Mouse (Mus musculus) liver, embryonic 11.5 days (tissue): ENCODE measurements around the gene Was. TPM values are rescaled to one million over a fixed set of nuclear protein-coding genes. Genes with fewer than 3 reads are reported as not detected.

Experiments used
- ATAC-seq: fragments of 200-750 bp; cut with Nextera tagmentation; replicated peaks from 2 replicates; pipeline ENCODE4 v1.8.0; 2017; ENCODE audit warnings: moderate number of reproducible peaks, mild to moderate bottlenecking, moderate TSS enrichment, moderate library complexity; ENCODE audit not compliant: low FRiP score
- DNase-seq: peaks from one replicate; pipeline ENCODE4 v3.0.0-alpha.2; 2017; ENCODE audit warnings: low spot score
- H3K27ac ChIP-seq: fragments of 300-500 bp; sonication (generic); 2 replicates; pipeline ENCODE4 v1.5.1; 2014; ENCODE audit warnings: mild to moderate bottlenecking, low read depth, low read length, control low read depth
- H3K27me3 ChIP-seq: fragments of 300-500 bp; sonication (generic); replicated peaks from 2 replicates; pipeline ENCODE4 v1.6.1; 2014; ENCODE audit warnings: low read length, mixed read lengths; ENCODE audit not compliant: control insufficient read depth, insufficient read depth
- H3K36me3 ChIP-seq: fragments of 300-500 bp; sonication (generic); 2 replicates; pipeline ENCODE4 v1.6.1; 2014; ENCODE audit warnings: mild to moderate bottlenecking, low read length, moderate library complexity, mixed read lengths; ENCODE audit not compliant: control insufficient read depth, insufficient read depth
- H3K4me1 ChIP-seq: fragments of 300-500 bp; sonication (generic); replicated peaks from 2 replicates; pipeline ENCODE4 v1.6.1; 2014; ENCODE audit warnings: low read length, mixed read lengths; ENCODE audit not compliant: control insufficient read depth, insufficient read depth
- H3K4me2 ChIP-seq: fragments of 300-500 bp; sonication (generic); 2 replicates; pipeline ENCODE4 v1.6.1; 2014; ENCODE audit warnings: mild to moderate bottlenecking, control low read depth, moderate library complexity
- H3K4me3 ChIP-seq: fragments of 300-500 bp; sonication (generic); 2 replicates; pipeline ENCODE4 v1.5.1; 2014; ENCODE audit warnings: low read depth, low read length, control low read depth
- H3K9ac ChIP-seq: fragments of 300-500 bp; sonication (generic); 2 replicates; pipeline ENCODE4 v1.6.1; 2014; ENCODE audit warnings: low read depth, low read length, control low read depth
- H3K9me3 ChIP-seq: fragments of 300-500 bp; sonication (generic); 2 replicates; pipeline ENCODE4 v1.6.1; 2016; ENCODE audit warnings: low read length, inconsistent platforms, mixed read lengths; ENCODE audit not compliant: control insufficient read depth
- WGBS: fragments of 180-500 bp; shearing (Covaris S2); extraction: QIAGEN DNeasy Blood & Tissue Kit; methylation state at CpG from one replicate; pipeline ENCODE4 v1.1.7; 2014; 5-methylcytosine and 5-hydroxymethylcytosine counted together
- polyA plus RNA-seq: library from polyadenylated mRNA; unstranded; fragments of >200 nt; fragmentation: Nextera tagmentation; extraction: Ambion mirVana; gene quantifications from 2 replicates; pipeline ENCODE4 v1.2.1, GENCODE M21; 2014

Gene Was
- polyA plus RNA-seq, 1 experiment from 2014 or later: 6.5 TPM

GRCm38 (mm10) chrX:8033009-8033408, 57.3 kb downstream of the Was start:
- Histone ChIP-seq H3K9ac (no peak overlapping the region), H3K36me3 (no peaks in the 10 kb centered on the region), H3K27ac (no peak overlapping the region), H3K4me3 (no peak overlapping the region), H3K4me2 (no peak overlapping the region), H3K27me3 (no peaks in the 10 kb centered on the region), H3K9me3 (no peaks in the 10 kb centered on the region), H3K4me1 (no peaks in the 10 kb centered on the region)
- ATAC-seq (no peak), DNase-seq (no peak)
- WGBS: 46% methylated on average over 1 of the region's 1 CpGs

Other genes starting within 250 kb of the Was start
- gene Otud5, start 249.1 kb downstream of the Was start, polyA plus RNA-seq: 32.2 and 33.1 TPM in 2 replicates
- gene Pim2, start 212.2 kb downstream of the Was start, polyA plus RNA-seq: 6.8 and 8.5 TPM in 2 replicates
- 12.5 and 14.4 TPM in 2 replicates for gene Slc35a2, start 206.5 kb downstream of the Was start, polyA plus RNA-seq
- gene Pqbp1, start 191.2 kb downstream of the Was start, polyA plus RNA-seq: 91.5 and 95.3 TPM in 2 replicates
- gene Timm17b, start 191.1 kb downstream of the Was start, polyA plus RNA-seq: 153 and 156 TPM in 2 replicates
- not detected in 2 replicates for gene Gm10491, start 182.7 kb downstream of the Was start, polyA plus RNA-seq
- gene Gm10490, start 181.0 kb downstream of the Was start, polyA plus RNA-seq: not detected in 2 replicates
- gene Pcsk1n, start 170.7 kb downstream of the Was start, polyA plus RNA-seq: 0.56 and 0.67 TPM in 2 replicates
- gene Eras, start 161.9 kb downstream of the Was start, polyA plus RNA-seq: not detected in 2 replicates
- gene Hdac6, start 142.6 kb downstream of the Was start, polyA plus RNA-seq: 21.1 and 22.5 TPM in 2 replicates
- 157 and 162 TPM in 2 replicates for gene Gata1, start 112.4 kb downstream of the Was start, polyA plus RNA-seq
- gene Glod5, start 72.0 kb downstream of the Was start, polyA plus RNA-seq: 0.29 and 0.53 TPM in 2 replicates
- 81.5 and 83.6 TPM in 2 replicates for gene Suv39h1, start 15.7 kb downstream of the Was start, polyA plus RNA-seq
- gene Wdr13, start 42.4 kb upstream of the Was start, polyA plus RNA-seq: 15.9 and 17.7 TPM in 2 replicates
- 469 and 471 TPM in 2 replicates for gene Rbm3, start 55.4 kb upstream of the Was start, polyA plus RNA-seq
- gene Tbc1d25, start 85.7 kb upstream of the Was start, polyA plus RNA-seq: 10.5 and 11.1 TPM in 2 replicates
- gene Ebp, start 103.0 kb upstream of the Was start, polyA plus RNA-seq: 54.7 and 55.6 TPM in 2 replicates
- gene Porcn, start 116.0 kb upstream of the Was start, polyA plus RNA-seq: 2.4 and 2.8 TPM in 2 replicates
- 59.6 and 62.7 TPM in 2 replicates for gene Ftsj1, start 161.9 kb upstream of the Was start, polyA plus RNA-seq
- 77.7 and 84.1 TPM in 2 replicates for gene Slc38a5, start 180.6 kb upstream of the Was start, polyA plus RNA-seq
- gene Ssxb10, start 236.9 kb upstream of the Was start, polyA plus RNA-seq: not detected in 2 replicates